Mouse (Mus musculus) cortical plate, adult 2 months (tissue): Measurements from ENCODE around the gene Zfp692.

ENCODE experiments used
- CTCF ChIP-seq: fragments of 200-500 bp; IDR thresholded peaks from 2 replicates; pipeline ENCODE4 v1.5.1; 2011; ENCODE audit warnings: mild to moderate bottlenecking, control low read depth, low read length; ENCODE audit not compliant: insufficient read depth; ENCODE audit errors: extremely low read depth
- POLR2A ChIP-seq: fragments of 200-500 bp; IDR thresholded peaks from 2 replicates; pipeline ENCODE4 v1.6.1; 2011; ENCODE audit warnings: mild to moderate bottlenecking, low read length, control low read depth; ENCODE audit not compliant: insufficient read depth; ENCODE audit errors: extremely low read depth

GRCm38 (mm10) chr11:58262336-58262735 lies 44.5 kb upstream of the Zfp692 start:
- TF ChIP-seq CTCF (no peak), POLR2A (no peak)
